Mouse (Mus musculus): Measurements from ENCODE around the gene Nek6.

The Nek6 gene

GRCm38 (mm10) chr2:38571971-38572601 lies 60.6 kb downstream of the Nek6 start:
- DNase-seq (ENCODE audit: extremely low read depth, low read depth): no peak

- no peak for DNase-seq (ENCODE audit: extremely low read depth, low read depth)
Measured at GRCm38 (mm10) chr2:38574697-38575096, 63.3 kb downstream of the Nek6 start.

- no peak for DNase-seq (ENCODE audit: extremely low read depth, low read depth)
Measured at GRCm38 (mm10) chr2:38578602-38579521, 67.4 kb downstream of the Nek6 start.

- no peak for DNase-seq (ENCODE audit: extremely low read depth, low read depth)
Measured at GRCm38 (mm10) chr2:38579528-38579927, 68.1 kb downstream of the Nek6 start.

GRCm38 (mm10) chr2:38583982-38584381 lies 72.5 kb downstream of the Nek6 start:
- no peak for DNase-seq (ENCODE audit: extremely low read depth, low read depth)

- DNase-seq (ENCODE audit: extremely low read depth, low read depth): no peak
Measured at GRCm38 (mm10) chr2:38584514-38585378, 73.3 kb downstream of the Nek6 start.

- DNase-seq (ENCODE audit: extremely low read depth, low read depth): no peak
Measured at GRCm38 (mm10) chr2:38585379-38585736, 73.9 kb downstream of the Nek6 start.

GRCm38 (mm10) chr2:38586733-38587132 lies 75.3 kb downstream of the Nek6 start:
- no peak for DNase-seq (ENCODE audit: extremely low read depth, low read depth)

GRCm38 (mm10) chr2:38591751-38592459 lies 80.5 kb downstream of the Nek6 start:
- no peak for DNase-seq (ENCODE audit: extremely low read depth, low read depth)

- no peak for DNase-seq (ENCODE audit: extremely low read depth, low read depth)
Measured at GRCm38 (mm10) chr2:38594874-38595273, 83.4 kb downstream of the Nek6 start.

- DNase-seq (ENCODE audit: extremely low read depth, low read depth): no peak
Measured at GRCm38 (mm10) chr2:38597896-38598295, 86.5 kb downstream of the Nek6 start.

GRCm38 (mm10) chr2:38598395-38598794 lies 87.0 kb downstream of the Nek6 start:
- DNase-seq (ENCODE audit: extremely low read depth, low read depth): no peak

GRCm38 (mm10) chr2:38600842-38601241 lies 89.4 kb downstream of the Nek6 start:
- no peak for DNase-seq (ENCODE audit: extremely low read depth, low read depth)

- no peak for DNase-seq (ENCODE audit: extremely low read depth, low read depth)
Measured at GRCm38 (mm10) chr2:38607716-38608115, 96.3 kb downstream of the Nek6 start.

- DNase-seq (ENCODE audit: extremely low read depth, low read depth): no peak
Measured at GRCm38 (mm10) chr2:38608831-38609309, 97.4 kb downstream of the Nek6 start.

- no peak for DNase-seq (ENCODE audit: extremely low read depth, low read depth)
Measured at GRCm38 (mm10) chr2:38609310-38609709, 97.9 kb downstream of the Nek6 start.

GRCm38 (mm10) chr2:38610161-38610560 lies 98.7 kb downstream of the Nek6 start:
- no peak for DNase-seq (ENCODE audit: extremely low read depth, low read depth)

- no peak for DNase-seq (ENCODE audit: extremely low read depth, low read depth)
Measured at GRCm38 (mm10) chr2:38612596-38612995, 101.2 kb downstream of the Nek6 start.

- DNase-seq (ENCODE audit: extremely low read depth, low read depth): no peak
Measured at GRCm38 (mm10) chr2:38613576-38613975, 102.1 kb downstream of the Nek6 start.

GRCm38 (mm10) chr2:38614437-38614836 lies 103.0 kb downstream of the Nek6 start:
- DNase-seq (ENCODE audit: extremely low read depth, low read depth): peak; percentile 7

GRCm38 (mm10) chr2:38616072-38616471 lies 104.6 kb downstream of the Nek6 start:
- DNase-seq (ENCODE audit: extremely low read depth, low read depth): peak; percentile 43
